Mouse (Mus musculus) liver, embryonic 15.5 days (tissue): Measurements from ENCODE around the gene Atp5k. TPM values are rescaled to one million over a fixed set of nuclear protein-coding genes. Genes with fewer than 3 reads are reported as not detected.

ENCODE experiments used
- polyA plus RNA-seq: library from polyadenylated mRNA; unstranded; fragments of >200 nt; fragmentation: Nextera tagmentation; extraction: Ambion mirVana; gene quantifications from 2 replicates; pipeline ENCODE4 v1.2.1, GENCODE M21; 2015

Atp5k gene
- polyA plus RNA-seq, 1 experiment from 2014 or later, result 216 TPM

Other genes with a start within 250 kb of the Atp5k start
- 25.0 and 25.6 TPM in 2 replicates for gene Dr1, start 165.6 kb downstream of the Atp5k start, polyA plus RNA-seq
- 3.1 TPM in 2 replicates for gene Pigg, start 121.8 kb downstream of the Atp5k start, polyA plus RNA-seq
- gene Gm42517, start 66.5 kb downstream of the Atp5k start, polyA plus RNA-seq, result 0.06 TPM in 1 of 2 replicates, not detected in the other
- 0.12 TPM in 1 of 2 replicates, not detected in the other for gene Pde6b, start 46.1 kb downstream of the Atp5k start, polyA plus RNA-seq
- gene Mfsd7a, start 14.4 kb upstream of the Atp5k start, polyA plus RNA-seq, result 0.16 and 0.28 TPM in 2 replicates
- 5.3 and 5.8 TPM in 2 replicates for gene Pcgf3, start 26.8 kb upstream of the Atp5k start, polyA plus RNA-seq
- gene Cplx1, start 115.6 kb upstream of the Atp5k start, polyA plus RNA-seq, result 0.08 TPM in 1 of 2 replicates, not detected in the other
- gene Gak, start 195.3 kb upstream of the Atp5k start, polyA plus RNA-seq, result 26.6 and 26.8 TPM in 2 replicates
- 10.5 and 11.9 TPM in 2 replicates for gene Tmem175, start 195.3 kb upstream of the Atp5k start, polyA plus RNA-seq
- 4.2 and 5.8 TPM in 2 replicates for gene Idua, start 225.9 kb upstream of the Atp5k start, polyA plus RNA-seq
- 2.7 and 3.1 TPM in 2 replicates for gene Dgkq, start 235.2 kb upstream of the Atp5k start, polyA plus RNA-seq
- gene Slc26a1, start 241.1 kb upstream of the Atp5k start, polyA plus RNA-seq, result 18.6 and 22.2 TPM in 2 replicates